Mouse (Mus musculus): ENCODE data around the gene Lamb3.

Gene Lamb3

DNA sequence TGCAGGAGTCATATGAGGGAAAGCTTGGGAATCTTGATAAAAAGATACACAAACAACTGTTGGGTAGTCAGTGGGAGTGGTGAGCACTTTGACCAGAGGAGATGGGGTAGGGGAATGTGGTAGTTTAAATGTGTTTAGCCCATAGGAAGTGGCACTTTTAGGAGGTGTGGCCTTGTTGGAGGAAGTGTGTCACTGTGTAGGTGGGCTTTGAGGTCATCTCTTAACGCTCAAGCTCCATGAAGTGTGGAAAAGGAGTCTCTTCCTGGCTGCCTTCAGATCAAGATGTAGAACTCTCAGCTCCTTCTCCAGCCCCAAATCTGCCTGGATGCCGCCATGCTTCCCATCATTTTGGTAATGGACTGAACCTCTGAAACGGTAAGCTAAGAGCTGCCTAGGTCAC is at the start of gene Lamb3:
TSS of gene Lamb3 (plus strand) at position 197 of the 400 bp plus-strand sequence.
- no peak for DNase-seq

DNA sequence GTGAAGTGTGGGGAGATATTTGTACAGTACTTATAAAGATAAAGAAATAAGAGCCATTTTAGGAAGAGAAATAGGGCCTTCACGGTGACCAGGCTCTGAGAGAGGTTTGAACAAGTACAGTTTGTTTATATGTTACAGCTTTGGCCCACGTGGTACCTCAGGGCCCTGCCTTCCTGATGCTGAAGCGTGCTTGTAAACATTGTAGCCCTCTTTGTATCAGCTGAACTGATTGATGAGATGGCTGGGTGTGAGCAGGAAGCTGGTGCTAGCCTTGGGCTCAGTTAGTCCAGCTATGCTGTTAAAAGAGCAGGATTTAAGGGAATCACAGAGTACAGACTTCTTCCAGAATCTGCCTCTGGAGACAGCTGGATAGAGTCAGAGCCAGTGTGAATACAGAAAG is 48.3 kb upstream of the Lamb3 start:
- no peak for DNase-seq

DNA sequence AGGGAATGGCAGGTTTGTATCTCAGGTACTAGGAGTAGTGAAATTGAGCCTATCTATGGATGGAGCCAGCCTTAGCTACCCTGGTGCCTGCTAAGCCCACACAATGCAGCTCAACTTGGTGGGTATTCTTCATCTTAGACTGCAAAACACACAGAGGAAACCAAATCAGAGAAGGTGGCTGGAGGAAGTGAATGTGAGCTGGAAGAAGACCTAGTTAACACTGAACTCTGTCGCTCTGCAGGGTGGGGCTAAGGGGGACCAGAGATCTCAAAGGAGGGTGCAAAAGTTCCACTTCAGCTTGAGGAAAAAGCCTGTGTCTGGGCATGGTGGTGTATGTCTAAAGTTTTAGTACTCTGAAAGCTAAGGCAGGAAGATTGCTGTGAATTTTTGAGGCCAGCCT is 47.9 kb upstream of the Lamb3 start:
- DNase-seq: peak; percentile 71

DNA sequence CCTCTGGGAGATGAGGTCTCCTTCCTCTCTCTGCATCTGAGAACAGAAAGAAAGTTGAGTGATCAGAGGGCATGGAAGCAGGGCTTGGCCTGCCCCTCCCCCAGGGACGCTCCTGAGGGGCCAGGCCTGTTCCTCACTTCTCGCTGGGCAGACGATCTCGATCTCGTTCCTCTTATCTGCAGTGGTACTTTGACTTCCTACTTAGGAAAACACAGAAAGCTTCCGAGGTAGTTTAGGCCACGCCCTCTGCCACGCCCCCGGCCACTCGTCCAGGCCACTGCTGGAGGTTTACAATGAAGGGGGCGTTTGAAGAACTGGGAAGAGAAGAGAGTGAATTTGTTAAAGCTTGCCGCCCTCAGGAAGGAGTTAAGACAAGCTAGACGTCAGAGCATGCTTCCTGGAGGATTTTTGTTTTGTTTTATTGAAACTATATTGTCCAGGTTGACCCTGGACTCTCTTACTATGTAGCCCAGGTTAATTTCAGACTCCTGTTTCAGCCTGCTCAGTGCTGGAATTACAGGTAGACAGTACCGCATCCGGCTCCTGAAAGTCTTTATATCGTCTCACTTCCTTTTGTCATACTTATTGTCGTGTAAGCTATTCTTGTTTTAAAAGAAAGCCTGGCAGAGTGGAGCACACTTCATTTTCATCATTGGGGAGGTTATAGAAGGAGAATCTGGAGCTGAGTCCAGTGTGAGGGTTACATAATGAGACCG is 47.0 kb upstream of the Lamb3 start:
- DNase-seq: peak; percentile 79

DNA sequence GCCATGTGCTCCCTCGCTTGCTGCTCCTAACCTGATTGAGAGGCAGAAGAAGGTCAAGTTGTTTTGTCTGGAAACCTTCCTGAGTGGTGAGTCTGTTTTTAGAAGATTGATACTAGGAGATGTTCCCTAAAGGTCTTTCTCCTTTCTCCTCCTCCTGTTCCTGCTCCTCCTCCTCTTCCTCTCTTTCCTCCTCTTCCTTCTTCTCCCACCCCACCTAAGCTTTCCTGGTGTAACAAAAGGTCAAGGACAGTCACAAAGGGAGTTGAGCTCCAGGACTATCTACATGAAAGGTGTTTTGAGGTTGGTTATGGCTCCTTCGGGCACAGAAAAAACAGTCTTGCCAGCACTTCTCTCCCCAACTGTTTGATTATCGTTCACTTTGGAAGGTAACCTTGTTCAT is 39.8 kb upstream of the Lamb3 start, which contains the start of gene A130010J15Rik:
TSS of gene A130010J15Rik (plus strand) at position 301 of the 400 bp plus-strand sequence.
- DNase-seq: no peak

DNA sequence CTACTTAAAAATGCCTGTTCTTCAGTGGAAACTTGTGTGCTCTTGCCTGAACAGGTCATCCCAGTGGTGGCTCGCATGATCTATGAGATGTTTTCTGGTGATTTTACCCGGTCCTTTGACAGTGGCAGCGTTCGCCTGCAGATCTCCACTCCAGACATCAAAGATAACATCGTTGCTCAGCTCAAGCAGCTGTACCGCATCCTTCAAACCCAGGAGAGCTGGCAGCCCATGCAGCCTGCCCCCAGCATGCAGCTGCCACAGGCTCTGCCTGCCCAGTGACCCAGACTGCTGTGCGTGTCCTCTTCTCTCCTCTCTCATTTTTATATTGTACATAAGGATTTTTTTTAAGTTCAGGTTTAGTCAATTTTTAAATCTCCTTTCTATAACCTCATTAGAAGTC is 38.3 kb upstream of the Lamb3 start:
- peak; percentile 74 for DNase-seq

DNA sequence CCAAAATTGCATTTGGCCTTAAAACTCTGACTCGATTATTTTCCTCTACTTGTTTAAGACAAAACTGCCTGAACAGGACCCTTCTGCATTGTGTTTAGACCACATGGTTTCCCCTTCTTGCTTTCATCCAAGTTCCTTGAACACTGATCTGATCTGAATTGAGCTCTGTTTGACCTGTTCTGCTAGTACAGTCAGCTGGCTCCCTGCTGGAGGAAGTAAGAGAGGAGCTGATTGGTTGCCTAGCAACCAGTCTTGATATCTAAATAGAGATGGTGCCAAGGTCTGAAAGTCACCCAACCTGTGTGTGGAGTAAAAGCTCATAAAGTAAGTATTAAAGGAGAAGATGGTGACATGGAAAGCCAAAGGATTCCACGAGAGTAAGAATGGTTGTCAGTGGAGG is 37.6 kb upstream of the Lamb3 start:
- DNase-seq: peak; percentile 53

DNA sequence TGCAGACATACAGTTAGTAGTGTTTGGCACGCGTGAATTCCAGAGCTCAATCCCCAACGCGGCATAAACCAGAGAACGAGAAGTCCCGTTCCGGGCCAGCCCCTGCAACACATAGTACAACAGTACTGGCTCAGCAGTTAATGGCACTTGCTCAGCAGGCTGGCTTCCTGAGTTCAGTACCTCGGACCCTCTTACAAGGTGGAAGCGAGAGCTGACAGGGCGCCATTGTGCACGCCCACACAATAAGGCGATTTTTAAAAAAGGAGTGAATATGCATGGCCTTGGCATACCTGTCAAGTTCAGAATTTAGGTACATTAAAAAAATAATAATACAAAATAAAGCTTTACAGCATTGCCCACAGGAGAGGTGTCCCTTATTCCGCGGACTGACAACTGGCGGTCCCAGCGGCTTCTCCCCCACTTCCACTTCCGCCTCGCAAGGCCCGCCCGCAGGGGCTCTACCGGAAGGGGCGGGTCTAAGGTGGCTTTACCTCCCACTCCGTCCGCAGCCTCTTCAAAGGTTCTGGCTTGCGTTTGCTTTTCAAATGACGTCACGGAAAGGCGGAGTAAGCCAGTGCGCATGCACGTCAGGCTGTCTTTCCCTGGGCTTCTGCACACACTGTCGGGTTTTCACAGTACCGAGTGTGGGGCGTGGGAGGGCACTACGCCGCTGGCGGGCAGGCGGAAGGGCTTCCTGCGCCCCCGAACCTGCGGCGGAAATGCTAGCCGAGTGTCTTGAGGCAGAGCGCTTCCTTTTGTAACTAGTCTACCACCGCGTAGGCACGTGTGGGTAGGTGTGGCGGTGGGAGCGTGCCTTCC is 34.3 kb upstream of the Lamb3 start:
- peak; percentile 98 for DNase-seq

DNA sequence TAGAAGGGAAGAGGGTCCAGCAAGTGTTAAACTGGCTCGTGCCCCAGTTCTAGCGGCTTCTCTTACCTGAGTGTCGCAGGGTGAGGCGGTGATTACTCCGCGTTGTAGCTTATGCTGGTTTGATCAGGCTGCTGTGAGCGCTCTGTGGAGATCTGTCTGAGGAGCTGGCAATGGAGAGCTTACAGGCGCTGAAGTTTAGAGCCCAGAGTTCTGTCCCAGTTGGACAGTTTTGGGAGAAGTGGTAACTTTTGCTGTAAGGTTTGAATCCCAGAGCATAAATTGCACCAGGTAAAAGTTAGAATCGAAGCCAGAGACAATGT is 33.7 kb upstream of the Lamb3 start:
- DNase-seq: no peak

DNA sequence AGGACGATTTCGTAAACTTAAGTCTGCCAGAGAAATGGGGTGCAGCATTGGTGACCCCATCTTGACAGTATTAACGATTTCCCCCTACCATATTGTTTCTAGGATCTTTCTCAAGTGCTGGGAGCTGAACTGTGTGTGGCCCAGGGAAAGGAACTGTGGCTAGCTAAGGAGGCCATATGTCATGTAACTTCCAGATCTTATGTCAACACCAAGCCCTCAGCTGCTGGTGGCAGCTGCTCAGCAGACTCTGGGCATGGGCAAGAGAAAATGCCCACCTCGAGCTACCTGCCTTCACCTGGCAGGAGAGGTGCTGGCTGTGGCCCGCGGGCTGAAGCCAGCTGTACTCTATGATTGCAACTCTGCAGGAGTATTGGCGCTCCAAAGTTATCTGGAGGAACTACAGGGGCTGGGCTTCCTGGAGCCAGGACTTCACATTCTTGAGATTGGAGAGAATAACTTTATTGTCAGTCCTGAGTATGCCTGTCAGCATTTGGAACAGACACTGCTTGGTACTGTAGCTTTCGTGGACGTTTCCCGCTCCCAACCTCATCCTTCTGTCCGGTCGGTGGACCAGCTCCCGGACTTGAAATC is 33.3 kb upstream of the Lamb3 start:
- peak; percentile 35 for DNase-seq

DNA sequence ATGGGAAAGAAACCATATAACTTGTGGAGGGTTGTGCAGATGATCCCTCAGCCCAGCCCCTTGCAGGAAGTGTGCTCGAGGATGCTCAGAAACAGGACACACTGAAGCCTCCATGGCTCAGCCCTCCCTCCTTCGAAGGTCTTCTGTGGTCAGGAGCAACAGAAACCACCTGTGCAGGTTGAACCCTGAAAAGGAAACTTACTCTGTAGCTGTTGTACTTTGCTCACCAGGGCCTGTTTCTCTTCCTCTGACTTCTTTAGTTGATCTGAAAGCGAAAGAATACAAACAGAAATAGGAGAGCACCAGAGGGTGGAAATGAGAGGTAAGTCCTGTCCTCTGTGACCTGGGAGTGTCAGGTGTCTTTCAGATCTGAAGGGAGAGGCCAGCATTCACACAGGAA is 26.4 kb upstream of the Lamb3 start:
- no peak for DNase-seq

DNA sequence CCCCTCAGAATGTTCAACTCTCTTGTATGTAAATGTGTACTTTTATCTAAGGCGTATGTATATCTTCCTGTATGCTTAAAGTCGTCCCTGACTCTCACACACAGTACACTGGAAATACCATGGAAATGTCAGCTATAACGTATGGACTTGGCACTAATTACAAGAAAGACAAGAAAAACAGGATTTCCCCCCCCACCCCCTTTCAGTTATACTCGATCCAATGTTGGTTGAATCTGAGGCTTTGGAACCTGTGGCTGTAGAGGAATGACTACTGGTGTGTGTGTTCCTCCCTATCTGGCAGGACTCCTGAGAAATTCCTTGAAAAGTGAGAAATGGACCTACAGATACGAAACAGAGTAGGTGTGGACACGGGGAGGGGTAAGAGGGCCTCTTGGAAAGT is 19.2 kb upstream of the Lamb3 start:
- DNase-seq: no peak

DNA sequence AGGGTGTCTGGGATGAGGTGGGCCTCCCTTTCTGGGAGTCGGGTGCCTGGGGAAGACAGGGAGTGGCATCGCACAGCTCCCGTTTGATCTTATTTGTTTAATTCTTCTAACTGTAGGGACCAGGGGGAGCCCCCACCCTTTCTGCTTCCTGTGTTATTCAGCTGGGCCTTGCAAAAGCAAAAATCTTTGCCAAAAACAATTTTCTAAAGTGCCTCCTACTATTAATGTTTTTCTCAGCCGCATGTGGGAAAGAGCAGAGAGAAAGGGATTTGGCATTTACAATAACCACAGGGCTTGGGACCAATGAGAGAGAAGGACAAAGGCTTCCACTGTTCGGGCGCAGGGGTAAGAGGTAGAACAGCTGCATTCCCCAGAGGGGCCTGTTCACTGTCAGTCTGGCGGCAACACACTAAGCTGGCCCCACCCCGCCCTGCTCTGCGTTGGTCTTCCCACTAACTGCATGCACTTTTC is 18.3 kb upstream of the Lamb3 start:
- peak; percentile 75 for DNase-seq

DNA sequence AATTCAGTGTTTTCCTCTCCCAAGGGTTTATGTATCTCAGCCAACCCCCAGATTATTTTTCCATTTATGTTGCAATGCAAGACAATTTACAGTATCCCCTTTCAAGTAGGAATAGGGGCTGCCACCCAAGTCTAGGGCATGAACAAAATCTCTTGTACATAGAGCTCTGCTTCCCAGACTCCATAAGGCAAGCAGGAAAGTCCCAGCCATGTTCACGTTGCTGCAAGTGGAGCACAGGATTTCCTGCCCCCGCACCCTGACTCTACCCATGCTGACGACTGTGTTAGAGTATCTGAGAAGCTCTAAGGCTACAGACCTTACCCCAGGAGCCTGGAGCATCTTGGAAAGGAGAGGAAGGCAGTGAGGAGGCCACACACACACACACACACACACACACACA is 17.7 kb upstream of the Lamb3 start:
- DNase-seq: no peak

DNA sequence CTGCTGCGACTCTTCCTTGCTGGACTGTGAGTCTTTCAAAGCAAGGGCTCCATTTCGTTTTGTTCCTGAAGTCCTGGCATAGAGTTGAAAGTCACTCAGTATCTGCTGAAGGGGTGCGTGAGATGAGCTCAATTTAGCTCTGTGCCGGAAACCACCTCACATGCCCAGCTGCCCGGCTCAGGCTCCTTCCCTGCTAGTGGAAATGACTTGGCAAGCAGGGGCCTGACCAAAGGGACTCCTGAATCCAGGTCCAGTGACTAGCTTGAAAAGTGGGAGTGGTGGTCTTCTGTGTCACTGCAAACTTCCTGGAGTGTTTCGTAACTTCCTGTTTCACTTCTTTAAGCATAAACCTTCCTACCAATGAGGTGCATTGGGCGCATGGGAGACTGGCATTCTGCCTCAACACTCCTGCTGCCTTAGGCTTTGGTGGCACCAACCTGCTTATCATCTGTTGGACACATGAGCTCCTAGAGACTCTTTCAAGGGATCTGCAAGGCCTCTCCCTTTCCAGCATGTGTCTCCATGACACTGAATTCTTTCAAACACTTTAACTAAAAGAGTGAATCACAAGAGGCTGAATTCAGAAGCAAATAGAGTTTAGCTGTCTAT is 15.7 kb upstream of the Lamb3 start:
- DNase-seq: no peak

DNA sequence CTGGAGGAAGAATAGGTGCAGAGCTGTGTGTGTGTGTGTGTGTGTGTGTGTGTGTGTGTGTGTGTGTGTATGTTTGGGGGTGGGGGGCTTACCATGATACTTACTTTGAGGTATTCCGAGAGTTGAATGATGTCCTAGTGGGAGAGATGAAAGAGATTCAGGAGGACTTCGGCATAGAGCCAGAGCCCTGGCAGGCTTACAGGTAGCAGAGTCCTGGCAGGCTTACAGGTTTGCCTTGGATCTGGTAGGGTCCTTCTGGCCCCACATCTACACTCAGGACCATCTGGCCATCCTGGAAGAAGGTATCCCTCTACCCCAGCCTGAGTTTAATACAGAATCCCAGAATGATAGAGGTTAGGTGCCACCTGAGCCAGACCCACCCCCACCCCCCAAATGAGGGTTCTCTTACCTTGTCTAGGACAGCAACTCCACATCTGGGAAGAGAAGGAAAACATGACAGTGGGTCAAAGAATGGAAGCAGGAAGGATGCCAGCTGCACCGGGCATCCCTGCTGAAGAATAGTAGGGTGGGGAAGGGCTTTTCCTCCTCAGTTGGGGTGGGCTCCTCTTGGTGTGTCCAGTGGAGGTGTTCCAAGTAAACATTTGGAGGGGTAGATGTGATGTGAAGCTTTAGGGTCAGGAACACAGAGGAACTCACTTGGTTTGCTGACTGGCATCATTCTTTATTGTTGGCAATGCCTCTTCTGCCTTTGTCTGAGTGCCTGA is 12.9 kb upstream of the Lamb3 start:
- no peak for DNase-seq

DNA sequence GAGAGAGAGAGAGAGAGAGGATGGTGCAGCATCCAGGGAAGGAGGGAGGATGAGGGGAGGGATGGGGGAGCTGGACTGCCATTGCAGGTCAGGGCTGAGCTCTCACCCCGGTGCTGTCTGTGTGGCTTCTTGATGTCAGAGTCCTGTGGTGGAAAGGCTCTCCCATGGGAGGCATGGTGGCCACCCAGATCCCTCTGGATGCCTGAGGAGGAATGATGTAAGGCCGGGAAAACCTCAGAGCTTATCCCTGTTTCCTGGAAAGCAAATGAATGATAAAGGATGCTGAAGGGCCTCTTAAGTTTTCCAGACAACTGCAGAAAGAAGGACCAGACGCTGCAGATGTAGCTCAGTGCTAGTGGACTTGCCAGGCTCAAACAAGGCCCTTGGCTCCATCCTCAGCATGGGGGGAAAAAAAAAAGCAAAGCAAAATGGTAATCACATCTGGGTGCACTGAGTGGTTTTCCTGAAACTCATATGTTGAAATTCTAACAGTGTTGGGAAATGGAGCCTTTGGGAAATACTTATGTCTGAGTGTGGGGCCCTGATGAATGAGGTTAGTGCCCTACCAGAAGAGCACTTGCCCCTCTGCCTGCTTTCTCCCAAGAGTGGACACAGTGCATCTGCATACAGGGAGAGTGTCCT is 12.2 kb upstream of the Lamb3 start:
- peak; percentile 3 for DNase-seq

DNA sequence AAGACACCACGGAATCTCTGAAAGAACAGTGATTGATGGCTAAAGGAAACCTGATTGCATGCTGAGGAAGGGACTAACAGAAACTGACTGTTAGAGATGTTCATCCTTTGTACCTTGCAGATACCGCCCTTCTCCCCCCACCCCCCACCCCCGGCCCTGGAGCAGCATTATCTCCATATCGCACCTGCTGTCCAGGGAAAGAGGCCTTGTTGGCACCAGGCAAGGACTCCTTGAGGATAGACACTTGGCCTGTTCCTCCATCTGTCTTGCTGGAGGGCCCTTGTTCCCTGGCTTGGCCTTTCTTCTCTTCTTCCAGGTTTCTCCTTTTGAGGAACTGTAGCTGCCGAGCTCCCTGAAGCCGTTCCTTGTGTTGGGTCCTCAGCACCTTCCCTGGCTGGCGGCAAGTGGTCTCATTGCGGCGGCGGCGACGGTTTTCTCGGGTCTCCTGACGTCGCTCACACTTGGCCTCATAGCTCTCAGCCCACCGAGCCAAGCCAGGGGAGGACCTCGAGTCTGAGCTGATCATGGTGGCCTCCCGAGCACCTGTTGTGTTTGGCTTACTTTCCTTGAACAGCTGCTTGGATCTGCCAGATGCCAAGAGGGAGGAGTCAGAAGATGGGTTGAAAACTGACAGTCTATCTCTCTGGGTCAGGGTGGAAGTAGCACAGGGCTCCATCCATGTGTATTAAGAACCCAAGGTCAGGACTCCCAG is 9.8 kb upstream of the Lamb3 start:
- DNase-seq: peak; percentile 32

DNA sequence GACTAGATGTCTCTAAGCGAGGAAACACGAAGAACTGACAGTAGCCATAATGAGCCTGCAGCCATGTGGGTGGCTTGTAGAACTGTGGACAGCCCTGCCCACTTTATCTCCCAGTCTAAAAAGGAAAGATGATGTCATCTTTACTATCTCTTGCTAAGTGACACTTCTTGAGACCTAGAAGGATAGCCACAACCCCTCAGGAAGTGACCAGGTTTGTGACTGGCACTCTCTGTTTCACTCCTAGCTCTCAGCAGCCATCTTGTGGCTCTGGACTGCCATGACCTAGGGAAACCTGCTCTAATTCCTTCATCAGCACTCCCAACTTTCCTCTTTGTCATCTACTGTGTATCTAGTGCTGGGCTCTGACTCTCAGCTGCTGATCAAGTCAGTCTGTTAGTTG is 9.2 kb upstream of the Lamb3 start:
- no peak for DNase-seq

DNA sequence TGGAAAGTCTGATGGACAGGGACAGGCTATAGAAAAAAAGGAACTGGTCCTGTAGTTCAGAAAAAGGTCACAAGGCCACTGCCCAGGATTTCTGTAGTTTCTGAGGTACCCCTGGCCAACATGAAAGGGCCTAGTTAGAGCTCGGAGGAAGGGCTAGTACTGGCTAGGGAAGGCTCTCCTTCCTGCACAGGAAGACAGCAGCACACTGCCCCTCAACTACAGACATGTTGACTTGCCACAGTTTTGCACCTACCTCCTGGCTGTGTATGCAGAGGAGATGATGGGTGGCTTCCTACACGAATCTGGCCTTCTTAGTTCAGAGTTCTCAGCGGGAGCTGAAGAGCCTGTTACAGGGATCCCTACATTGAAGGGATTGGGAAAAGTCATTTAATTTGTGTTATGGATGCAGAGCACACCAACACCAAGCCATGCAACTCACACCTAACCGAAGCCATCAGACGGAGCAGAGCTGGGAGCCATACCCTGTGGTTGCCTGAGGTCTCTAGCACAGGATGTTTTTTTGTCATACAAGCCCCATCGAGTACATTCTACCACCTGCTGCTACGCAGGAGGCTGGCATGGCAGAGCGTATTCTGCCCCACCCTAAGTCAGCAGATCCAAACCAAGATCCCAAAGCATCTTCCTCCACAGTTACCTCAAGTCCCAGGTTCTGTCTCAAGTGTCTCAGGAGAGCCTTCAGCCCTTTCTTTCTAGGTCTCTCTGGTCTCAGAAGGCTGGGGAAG is 6.7 kb upstream of the Lamb3 start:
- peak; percentile 75 for DNase-seq

DNA sequence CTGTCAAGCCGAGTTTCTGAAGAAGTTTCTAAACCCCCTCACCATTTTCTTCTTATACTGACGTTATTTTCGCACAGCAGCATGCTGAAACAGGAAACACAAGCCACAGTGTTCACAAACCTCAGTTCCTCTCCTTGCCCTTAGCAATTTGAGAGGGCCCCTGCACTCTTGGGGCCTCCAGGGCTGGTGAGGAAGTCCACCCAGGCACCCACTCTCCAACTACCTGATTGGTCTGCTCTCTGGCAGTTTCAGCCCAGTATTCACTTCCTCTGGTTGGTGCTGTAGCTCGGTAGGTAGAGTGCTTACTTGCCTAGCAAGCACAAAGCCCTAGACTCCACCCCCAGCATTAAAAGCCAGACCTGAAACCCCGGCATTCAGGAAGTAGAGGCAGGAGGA is 6.1 kb upstream of the Lamb3 start, which contains the start of gene Traf3ip3:
TSS of gene Traf3ip3 (minus strand) at position 321 of the 396 bp plus-strand sequence.
- peak; percentile 87 for DNase-seq

Measured in thymus, postnatal 14 days (tissue).